Mouse (Mus musculus) C3H10T1/2 (cell line): ENCODE results near the gene Epop. TPM values are rescaled to one million over a fixed set of nuclear protein-coding genes. Genes with fewer than 3 reads are reported as not detected.

Experiments used
- polyA plus RNA-seq, 2 experiments: library from polyadenylated mRNA; unstranded; fragments of >200 nt; fragmentation: generic; extraction: Trizol; gene quantifications; one replicate each; pipeline ENCODE4 v1.2.1; 2012; ENCODE audit warnings: missing spikeins in 2 of 2

Gene Epop
- polyA plus RNA-seq: 1 to 10 TPM; 3.8 to 10.0 TPM

DNA sequence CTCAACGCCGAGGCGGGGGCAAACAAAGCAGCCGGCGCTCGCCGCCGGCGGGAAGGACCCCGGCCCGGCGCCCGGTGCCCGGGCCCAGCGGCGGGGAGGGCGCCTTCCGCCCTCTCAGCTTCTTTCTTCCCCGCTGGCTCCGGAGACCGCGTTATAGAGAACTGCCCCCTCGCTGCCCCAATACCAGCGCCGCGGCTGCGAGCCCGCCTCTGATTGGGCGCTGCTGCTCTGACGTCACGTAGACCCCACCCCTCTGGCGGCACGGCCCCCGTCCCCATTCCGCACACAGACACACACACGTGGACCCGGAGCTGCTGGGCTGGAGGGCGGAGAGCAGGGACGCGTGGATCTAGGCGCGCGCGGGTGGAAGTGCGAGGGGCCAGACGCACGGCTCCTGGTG, at the start of gene Epop:
Gene Epop (minus strand): TSS at position 127 of the 400 bp plus-strand sequence.

DNA sequence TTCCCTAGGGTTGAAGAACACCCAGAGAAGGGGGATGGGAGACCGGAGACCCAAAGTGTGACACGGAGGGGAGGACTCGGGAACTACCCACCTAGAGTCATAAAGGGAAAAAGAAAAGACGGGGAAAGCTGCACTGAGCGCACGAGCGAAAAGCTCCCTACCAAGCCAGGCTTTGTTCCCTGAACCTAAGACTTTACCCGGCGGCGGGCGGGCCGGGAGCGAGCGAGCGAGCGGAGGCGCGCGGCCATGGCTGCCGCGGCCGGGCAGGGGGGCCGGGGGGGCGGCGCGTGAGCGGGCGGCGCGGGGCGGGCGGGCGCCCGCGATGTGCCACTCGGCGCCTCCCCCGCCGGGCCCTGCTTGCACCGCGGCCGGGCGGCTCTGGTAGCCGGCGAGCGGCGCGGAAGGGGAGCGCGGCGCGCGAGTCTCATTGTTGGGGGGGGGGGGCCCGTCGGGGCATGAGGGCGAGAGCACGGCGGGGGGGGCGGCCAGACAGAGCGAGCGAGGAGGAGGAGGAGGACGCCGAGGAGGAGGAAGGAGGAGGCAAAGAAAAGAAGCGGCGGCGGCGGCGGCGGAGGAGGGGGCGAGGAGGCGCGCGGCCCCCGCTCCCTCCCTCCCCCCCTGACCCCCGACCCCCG, 33.5 kb upstream of the Epop start, which contains the start of gene Mllt6:
Gene Mllt6 (plus strand): TSS at position 522 of the 635 bp plus-strand sequence.

Other genes starting within 250 kb of the Epop start
- 10 to 100 TPM; 16.6 to 76.2 TPM for gene Arhgap23, start 214.2 kb downstream of the Epop start, polyA plus RNA-seq
- gene 4933428G20Rik, start 129.4 kb downstream of the Epop start, polyA plus RNA-seq: 1 to 10 TPM; 1.3 to 2.0 TPM
- under 1 TPM; 0.01 to 0.07 TPM for gene Srcin1, start 53.5 kb downstream of the Epop start, polyA plus RNA-seq
- 10 to 100 TPM in 1 of 2 experiments, 1 to 10 TPM in 1; 4.4 to 17.7 TPM for gene Mllt6, start 33.7 kb upstream of the Epop start, polyA plus RNA-seq
- gene Cisd3, start 56.1 kb upstream of the Epop start, polyA plus RNA-seq: 10 to 100 TPM; 32.1 to 68.6 TPM
- gene Pcgf2, start 70.8 kb upstream of the Epop start, polyA plus RNA-seq: 10 to 100 TPM; 38.5 to 91.7 TPM
- 1,000 to 10,000 TPM in 1 of 2 experiments, 100 to 1,000 TPM in 1; 535 to 1,281 TPM for gene Psmb3, start 73.7 kb upstream of the Epop start, polyA plus RNA-seq
- 10 to 100 TPM; 10.2 to 37.7 TPM for gene Pip4k2b, start 115.0 kb upstream of the Epop start, polyA plus RNA-seq
- 10 to 100 TPM in 1 of 2 experiments, 1 to 10 TPM in 1; 7.9 to 16.2 TPM for gene Cwc25, start 136.9 kb upstream of the Epop start, polyA plus RNA-seq
- gene 1700001P01Rik, start 146.2 kb upstream of the Epop start, polyA plus RNA-seq: under 1 TPM; 0.08 to 0.31 TPM
- gene Rpl23, start 152.7 kb upstream of the Epop start, polyA plus RNA-seq: 1,000 to 10,000 TPM in 1 of 2 experiments, 100 to 1,000 TPM in 1; 978 to 2,275 TPM
- gene Lasp1, start 169.3 kb upstream of the Epop start, polyA plus RNA-seq: 100 to 1,000 TPM; 100 to 153 TPM
- 1 to 10 TPM in 1 of 2 experiments, under 1 TPM in 1; 0.88 to 5.5 TPM for gene B230217C12Rik, start 211.1 kb upstream of the Epop start, polyA plus RNA-seq